Mouse (Mus musculus) lung, embryonic 15.5 days (tissue): Measurements from ENCODE around the gene Unc13b. TPM values are rescaled to one million over a fixed set of nuclear protein-coding genes. Genes with fewer than 3 reads are reported as not detected.

ENCODE experiments used
- ATAC-seq: fragments of 200-750 bp; cut with Nextera tagmentation; 2 replicates; pipeline ENCODE4 v1.8.0; 2017; ENCODE audit warnings: moderate number of reproducible peaks, borderline replicate concordance; ENCODE audit not compliant: low FRiP score, low TSS enrichment; ENCODE audit errors: extremely low read depth
- H3K27ac ChIP-seq: fragments of 300-500 bp; sonication (generic); 2 replicates; pipeline ENCODE4 v1.5.1; 2015; ENCODE audit warnings: moderate library complexity, mild to moderate bottlenecking, inconsistent platforms
- H3K27me3 ChIP-seq: fragments of 300-500 bp; sonication (generic); 2 replicates; pipeline ENCODE4 v1.6.1; 2015; ENCODE audit warnings: inconsistent platforms
- H3K36me3 ChIP-seq: fragments of 300-500 bp; sonication (generic); 2 replicates; pipeline ENCODE4 v1.6.1; 2015; ENCODE audit warnings: inconsistent platforms
- H3K4me1 ChIP-seq: fragments of 300-500 bp; sonication (generic); 2 replicates; pipeline ENCODE4 v1.6.1; 2015; ENCODE audit warnings: inconsistent platforms
- H3K4me2 ChIP-seq: fragments of 300-500 bp; sonication (generic); 2 replicates; pipeline ENCODE4 v1.6.1; 2015; ENCODE audit warnings: inconsistent platforms, mild to moderate bottlenecking, moderate library complexity
- H3K4me3 ChIP-seq: fragments of 300-500 bp; sonication (generic); 2 replicates; pipeline ENCODE4 v1.5.1; 2015; ENCODE audit warnings: mild to moderate bottlenecking, inconsistent platforms
- H3K9ac ChIP-seq: fragments of 300-500 bp; sonication (generic); 2 replicates; pipeline ENCODE4 v1.6.1; 2015; ENCODE audit warnings: inconsistent platforms
- H3K9me3 ChIP-seq: fragments of 300-500 bp; sonication (generic); 2 replicates; pipeline ENCODE4 v1.6.1; 2016; ENCODE audit warnings: inconsistent platforms
- WGBS: fragments of 180-500 bp; shearing (Covaris S2); methylation state at CpG from one replicate; pipeline ENCODE4 v1.1.7; 2015; 5-methylcytosine and 5-hydroxymethylcytosine counted together
- polyA plus RNA-seq: library from polyadenylated mRNA; unstranded; fragments of >200 nt; fragmentation: Nextera tagmentation; extraction: Ambion mirVana; gene quantifications from 2 replicates; pipeline ENCODE4 v1.2.1, GENCODE M21; 2015

Gene Unc13b
- polyA plus RNA-seq, 1 experiment from 2014 or later, result 7.3 TPM

GRCm38 (mm10) chr4:43285476-43285875, 226.7 kb downstream of the Unc13b start:
- Histone ChIP-seq H3K9ac (no peak overlapping the region), H3K4me2 (no peak overlapping the region), H3K27me3 (no peaks in the 10 kb centered on the region), H3K27ac (no peak overlapping the region), H3K9me3 (no peaks in the 10 kb centered on the region), H3K36me3 (no peaks in the 10 kb centered on the region), H3K4me1 (no peaks in the 10 kb centered on the region), H3K4me3 (no peak overlapping the region)
- WGBS, result 87% methylated on average over 5 of the region's 5 CpGs
- no peak for ATAC-seq

GRCm38 (mm10) chr4:43287305-43287704, 228.6 kb downstream of the Unc13b start:
- Histone ChIP-seq H3K27me3 (no peaks in the 10 kb centered on the region), H3K27ac (no peak overlapping the region), H3K4me2 (no peak overlapping the region), H3K4me1 (no peaks in the 10 kb centered on the region), H3K9ac (no peak overlapping the region), H3K4me3 (no peak overlapping the region), H3K9me3 (no peaks in the 10 kb centered on the region), H3K36me3 (no peaks in the 10 kb centered on the region)
- ATAC-seq, result no peak
- WGBS, result 73% methylated on average over 3 of the region's 3 CpGs

- Histone ChIP-seq H3K9me3 (no peaks in the 10 kb centered on the region), H3K4me2 (no peak overlapping the region), H3K9ac (no peak overlapping the region), H3K27ac (no peak overlapping the region), H3K36me3 (no peaks in the 10 kb centered on the region), H3K27me3 (no peaks in the 10 kb centered on the region), H3K4me1 (no peaks in the 10 kb centered on the region), H3K4me3 (no peak overlapping the region)
- ATAC-seq, result no peak; the same call in 1 of the 2 replicates
- 27% methylated on average over 6 of the region's 6 CpGs for WGBS
Observed at GRCm38 (mm10) chr4:43294001-43294400, 235.2 kb downstream of the Unc13b start.

- Histone ChIP-seq H3K4me2 (no peak overlapping the region), H3K4me3 (no peak overlapping the region), H3K27me3 (no peaks in the 10 kb centered on the region), H3K36me3 (no peaks in the 10 kb centered on the region), H3K9me3 (no peaks in the 10 kb centered on the region), H3K9ac (no peak overlapping the region), H3K27ac (no peak overlapping the region), H3K4me1 (no peaks in the 10 kb centered on the region)
- WGBS, result 42% methylated on average over 11 of the region's 11 CpGs
- no peak for ATAC-seq
Observed at GRCm38 (mm10) chr4:43309696-43310338, 251.1 kb downstream of the Unc13b start.

Other genes starting within 250 kb of the Unc13b start
- 0.08 TPM in 1 of 2 replicates, not detected in the other for gene Fam205a1, start 205.1 kb upstream of the Unc13b start, polyA plus RNA-seq
- gene Gm12394, start 202.2 kb upstream of the Unc13b start, polyA plus RNA-seq, result 0.06 TPM in 1 of 2 replicates, not detected in the other
- 0.30 TPM in 1 of 2 replicates, not detected in the other for gene Fam205c, start 184.7 kb upstream of the Unc13b start, polyA plus RNA-seq
- gene Phf24, start 142.3 kb upstream of the Unc13b start, polyA plus RNA-seq, result 0.26 and 0.62 TPM in 2 replicates
- gene Dnajb5, start 109.1 kb upstream of the Unc13b start, polyA plus RNA-seq, result 7.6 and 8.9 TPM in 2 replicates
- 0.39 and 0.56 TPM in 2 replicates for gene 1700022I11Rik, start 89.3 kb upstream of the Unc13b start, polyA plus RNA-seq
- gene Vcp, start 58.4 kb upstream of the Unc13b start, polyA plus RNA-seq, result 543 and 557 TPM in 2 replicates
- 20.8 and 20.9 TPM in 2 replicates for gene Fancg, start 48.4 kb upstream of the Unc13b start, polyA plus RNA-seq
- 19.0 and 22.1 TPM in 2 replicates for gene Pigo, start 33.1 kb upstream of the Unc13b start, polyA plus RNA-seq
- 321 and 331 TPM in 2 replicates for gene Stoml2, start 27.2 kb upstream of the Unc13b start, polyA plus RNA-seq
- gene Fam214b, start 12.7 kb upstream of the Unc13b start, polyA plus RNA-seq, result 10.6 and 11.2 TPM in 2 replicates
- 0.24 and 0.29 TPM in 2 replicates for gene Atp8b5, start 208.2 kb downstream of the Unc13b start, polyA plus RNA-seq